Mouse (Mus musculus) thymus, adult 2 months (tissue): ENCODE measurements around the gene Csrnp1. TPM values are rescaled to one million over a fixed set of nuclear protein-coding genes. Genes with fewer than 3 reads are reported as not detected.

Source experiments
- DNase-seq: peaks from one replicate; pipeline ENCODE4 v3.0.0; 2021
- H3K27ac ChIP-seq: fragments of 200-500 bp; 2 replicates; pipeline ENCODE4 v1.5.1; 2012; ENCODE audit warnings: low read length, control low read depth; ENCODE audit not compliant: control insufficient read depth, insufficient read depth
- H3K27me3 ChIP-seq: fragments of 200-500 bp; 2 replicates; pipeline ENCODE4 v1.6.1; 2012; ENCODE audit warnings: mild to moderate bottlenecking, low read length, moderate library complexity, mixed read lengths; ENCODE audit not compliant: control insufficient read depth, insufficient read depth
- H3K36me3 ChIP-seq: fragments of 200-500 bp; 2 replicates; pipeline ENCODE4 v1.6.1; 2012; ENCODE audit warnings: mild to moderate bottlenecking, low read length, moderate library complexity; ENCODE audit not compliant: control insufficient read depth, insufficient read depth
- H3K4me1 ChIP-seq: fragments of 200-500 bp; replicated peaks from 2 replicates; pipeline ENCODE4 v1.6.1; 2012; ENCODE audit warnings: low read length; ENCODE audit not compliant: control insufficient read depth, insufficient read depth
- H3K4me3 ChIP-seq: fragments of 200-500 bp; 2 replicates; pipeline ENCODE4 v1.5.1; 2012; ENCODE audit warnings: mild to moderate bottlenecking, low read length, control low read depth, moderate library complexity; ENCODE audit not compliant: control insufficient read depth, insufficient read depth
- CTCF ChIP-seq: fragments of 200-500 bp; IDR thresholded peaks from 2 replicates; pipeline ENCODE4 v1.5.1; 2012; ENCODE audit warnings: mild to moderate bottlenecking, control low read depth, low read length, moderate library complexity, borderline replicate concordance; ENCODE audit not compliant: control insufficient read depth, poor library complexity, insufficient read depth; ENCODE audit errors: extremely low read depth
- POLR2A ChIP-seq: fragments of 200-500 bp; IDR thresholded peaks from 2 replicates; pipeline ENCODE4 v1.6.1; 2012; ENCODE audit warnings: mild to moderate bottlenecking, low read length, control low read depth, moderate library complexity; ENCODE audit not compliant: control insufficient read depth, poor library complexity, insufficient read depth; ENCODE audit errors: extremely low read depth
- WGBS: fragments of 180-500 bp; shearing (Covaris S2); methylation state at CpG from one replicate; pipeline ENCODE4 v1.1.7; 2018; 5-methylcytosine and 5-hydroxymethylcytosine counted together
- polyA plus RNA-seq: library from polyadenylated mRNA; depleted of rRNA; stranded (reverse); fragments of >200 nt; gene quantifications from 2 replicates; pipeline ENCODE4 v1.2.3, GENCODE M21; 2012

Gene Csrnp1
- polyA plus RNA-seq, 1 experiment: 283 TPM

DNA sequence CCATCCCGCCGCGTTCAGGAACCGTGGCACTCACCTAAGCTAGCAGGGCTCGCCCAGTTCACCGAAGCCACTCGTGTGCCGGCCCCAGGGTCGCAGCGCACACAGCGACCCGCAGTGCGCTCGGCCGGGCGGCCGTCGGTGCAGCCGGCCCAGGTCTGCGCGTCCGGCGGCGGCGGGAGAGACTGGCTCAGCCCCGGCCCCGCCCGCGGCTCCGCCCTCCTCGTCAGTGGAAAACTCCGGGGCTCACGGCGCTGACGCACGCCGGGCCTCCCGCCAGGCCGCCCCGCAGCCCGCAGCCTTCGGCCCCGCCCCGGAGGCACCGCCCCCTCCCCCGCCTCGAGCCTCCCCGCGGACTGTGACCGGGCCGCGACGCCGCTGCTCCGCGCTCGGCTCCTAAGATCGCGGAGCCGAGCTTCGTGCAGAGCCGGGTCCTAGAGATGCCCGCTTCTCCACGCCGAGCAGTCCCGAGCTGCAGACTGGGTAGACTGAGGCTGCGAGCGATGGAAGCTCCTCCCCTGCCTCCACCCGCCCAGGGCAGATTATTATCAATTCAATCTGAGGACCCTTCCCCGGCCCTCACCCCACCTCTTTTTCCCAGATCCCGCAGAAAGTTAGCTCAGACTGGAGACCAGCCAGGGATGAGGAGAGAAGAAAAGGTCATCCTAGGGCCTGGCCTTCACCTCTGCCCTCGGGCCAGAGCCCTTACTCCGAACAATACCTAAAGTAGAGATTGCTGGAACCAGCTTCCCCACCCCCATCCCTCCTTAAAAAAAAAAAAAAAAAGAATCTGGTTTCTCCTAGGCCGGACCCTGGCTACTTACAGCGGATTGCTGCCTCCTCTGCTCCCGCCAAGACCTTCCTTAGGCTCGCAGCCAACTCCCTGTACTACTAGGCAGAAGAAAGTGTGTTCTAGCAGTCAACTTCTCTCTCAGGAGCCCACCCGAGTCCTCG is 598 bp downstream of the Csrnp1 start:
- Histone ChIP-seq H3K4me3 (peak overlapping the region; percentile 87), H3K27me3 (no peaks in the 10 kb centered on the region), H3K36me3 (no peaks in the 10 kb centered on the region), H3K27ac (peak overlapping the region; percentile 98), H3K4me1 (peaks cover 46% of the 10 kb centered on the region)
- DNase-seq: peak; percentile 89
- WGBS: 6% methylated on average over 77 of the region's 79 CpGs
- TF ChIP-seq POLR2A (peak; percentile 95), CTCF (0 out of 2 replicates have a peak, but pooled peaks have one; percentile 12)

GRCm38 (mm10) chr9:119982956-119983551 is 1.4 kb downstream of the Csrnp1 start:
- no peaks in the 10 kb centered on the region for H3K27me3 ChIP-seq
- peak overlapping the region; percentile 98 for H3K27ac ChIP-seq
- DNase-seq: peak; percentile 81
- H3K36me3 ChIP-seq: no peaks in the 10 kb centered on the region
- under 1% methylated on average over 48 of the region's 48 CpGs for WGBS
- H3K4me1 ChIP-seq: peaks cover 49% of the 10 kb centered on the region
- peak overlapping the region; percentile 87 for H3K4me3 ChIP-seq
- TF ChIP-seq CTCF (no peak), POLR2A (no peak)

- peak overlapping the region; percentile 98 for H3K27ac ChIP-seq
- H3K27me3 ChIP-seq: no peaks in the 10 kb centered on the region
- 0% methylated on average over 11 of the region's 11 CpGs for WGBS
- H3K4me3 ChIP-seq: peak overlapping the region; percentile 87
- no peaks in the 10 kb centered on the region for H3K36me3 ChIP-seq
- peak; percentile 85 for DNase-seq
- TF ChIP-seq POLR2A: no peak
- TF ChIP-seq CTCF: peak; percentile 70; the same call in 1 of the 2 replicates
- H3K4me1 ChIP-seq: peaks cover 53% of the 10 kb centered on the region
Observed at GRCm38 (mm10) chr9:119982241-119982811, 2.1 kb downstream of the Csrnp1 start.

- Histone ChIP-seq H3K27me3 (no peaks in the 10 kb centered on the region), H3K4me1 (peaks cover 61% of the 10 kb centered on the region), H3K36me3 (peaks cover 1% of the 10 kb centered on the region; the same call in 1 of the 2 replicates), H3K4me3 (peak overlapping the region; percentile 87), H3K27ac (peak overlapping the region; percentile 98)
- peak; percentile 63; the same call in 1 of the 2 replicates for TF ChIP-seq POLR2A
- no peak for TF ChIP-seq CTCF
- DNase-seq: peak; percentile 86
- 2% methylated on average over 16 of the region's 16 CpGs for WGBS
Observed at GRCm38 (mm10) chr9:119981183-119982179, 3.0 kb downstream of the Csrnp1 start.

DNA sequence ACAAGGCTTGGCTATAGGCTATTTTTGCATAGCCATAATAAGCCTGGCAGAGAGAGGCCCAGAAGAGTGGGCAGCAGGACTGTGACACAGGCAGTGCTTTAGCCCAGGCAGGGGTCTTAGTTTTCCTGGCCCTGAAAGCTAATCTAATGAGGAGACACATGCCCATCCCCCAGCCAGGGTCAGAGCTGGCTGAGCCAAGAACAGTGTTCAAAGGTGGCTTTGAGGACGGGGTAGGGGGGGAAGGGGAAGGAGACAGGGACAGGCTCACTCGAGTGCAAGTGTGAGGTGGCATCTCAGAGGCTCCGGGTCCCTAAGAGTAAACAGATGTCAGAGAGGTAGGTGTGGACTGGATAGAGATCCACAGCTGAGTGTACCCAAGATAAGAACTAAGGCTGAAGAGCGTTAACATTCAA is 3.7 kb downstream of the Csrnp1 start:
- Histone ChIP-seq H3K27me3 (no peaks in the 10 kb centered on the region), H3K36me3 (peaks cover 5% of the 10 kb centered on the region; the same call in 1 of the 2 replicates), H3K27ac (peak overlapping the region; percentile 98), H3K4me3 (peak overlapping the region; percentile 87), H3K4me1 (peaks cover 59% of the 10 kb centered on the region)
- TF ChIP-seq CTCF (no peak), POLR2A (no peak)
- WGBS: 5% methylated on average over 4 of the region's 4 CpGs
- DNase-seq: peak; percentile 44
